Mouse (Mus musculus): ENCODE data around the gene Sars. TPM values are rescaled to one million over a fixed set of nuclear protein-coding genes. Genes with fewer than 3 reads are reported as not detected.

Sars gene
- polyA plus RNA-seq, 1 experiment, result 272 TPM

GRCm38 (mm10) chr3:108475496-108475895 is 30.5 kb upstream of the Sars start:
- Histone ChIP-seq H3K36me3 (ENCODE audit: control insufficient read depth, insufficient read depth) (no peaks in the 10 kb centered on the region), H3ac (ENCODE audit: control insufficient read depth, insufficient read length, low read depth) (no peak overlapping the region), H3K27me3 (ENCODE audit: control insufficient read depth, insufficient read depth, insufficient read length) (peaks cover 31% of the 10 kb centered on the region), H3K79me3 (ENCODE audit: low read depth) (no peaks in the 10 kb centered on the region), H3K4me3 (ENCODE audit: insufficient read depth, poor library complexity, severe bottlenecking) (no peak overlapping the region), H3K79me2 (ENCODE audit: control insufficient read depth, insufficient read depth) (no peaks in the 10 kb centered on the region)
- TF ChIP-seq FOSL1 (IDR thresholded peaks at IDR 0.05; ENCODE audit: insufficient read depth, low read length, poor library complexity, severe bottlenecking), result no peak
- TF ChIP-seq USF1 (IDR thresholded peaks at IDR 0.05; ENCODE audit: low read depth), result no peak
- TF ChIP-seq CEBPB (IDR thresholded peaks at IDR 0.05; ENCODE audit: low read depth), result no peak
- TF ChIP-seq CTCF (IDR thresholded peaks at IDR 0.05; ENCODE audit: control insufficient read depth, insufficient read depth, insufficient read length), result no peak
- no peak for TF ChIP-seq MYOD1 (IDR thresholded peaks at IDR 0.05; ENCODE audit: control insufficient read depth, insufficient read length, low read depth)
- no peak for TF ChIP-seq MYOG (IDR thresholded peaks at IDR 0.05; ENCODE audit: control insufficient read depth, extremely low read depth, insufficient read length)

DNA sequence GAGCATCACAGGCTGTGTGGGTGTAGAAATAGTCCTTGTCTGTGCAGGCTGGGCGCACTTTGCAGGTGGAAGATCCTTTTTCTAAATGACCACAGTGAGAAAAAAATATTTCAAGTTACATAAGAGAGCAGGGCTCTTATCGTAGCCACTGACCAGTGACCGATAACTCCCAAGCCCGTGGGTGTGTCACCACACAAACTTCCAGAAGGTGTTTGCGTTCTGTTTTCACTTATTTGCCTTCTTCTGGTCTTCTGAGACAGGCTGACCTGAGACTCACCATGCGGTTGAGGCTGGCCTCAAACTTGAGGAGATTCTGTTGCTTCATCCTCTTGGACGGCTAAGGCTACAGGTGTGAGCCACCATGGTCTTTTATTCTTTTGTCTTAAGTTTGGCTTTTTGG is 30.0 kb upstream of the Sars start:
- Histone ChIP-seq H3K36me3 (ENCODE audit: control insufficient read depth, insufficient read depth) (no peaks in the 10 kb centered on the region), H3K4me3 (ENCODE audit: insufficient read depth, poor library complexity, severe bottlenecking) (no peak overlapping the region), H3K79me3 (ENCODE audit: low read depth) (no peaks in the 10 kb centered on the region), H3ac (ENCODE audit: control insufficient read depth, insufficient read length, low read depth) (no peak overlapping the region), H3K79me2 (ENCODE audit: control insufficient read depth, insufficient read depth) (no peaks in the 10 kb centered on the region), H3K27me3 (ENCODE audit: control insufficient read depth, insufficient read depth, insufficient read length) (peaks cover 29% of the 10 kb centered on the region)
- TF ChIP-seq CEBPB (IDR thresholded peaks at IDR 0.05; ENCODE audit: low read depth) (no peak), MAX (IDR thresholded peaks at IDR 0.05) (no peak), FOSL1 (IDR thresholded peaks at IDR 0.05; ENCODE audit: insufficient read depth, low read length, poor library complexity, severe bottlenecking) (no peak)

DNA sequence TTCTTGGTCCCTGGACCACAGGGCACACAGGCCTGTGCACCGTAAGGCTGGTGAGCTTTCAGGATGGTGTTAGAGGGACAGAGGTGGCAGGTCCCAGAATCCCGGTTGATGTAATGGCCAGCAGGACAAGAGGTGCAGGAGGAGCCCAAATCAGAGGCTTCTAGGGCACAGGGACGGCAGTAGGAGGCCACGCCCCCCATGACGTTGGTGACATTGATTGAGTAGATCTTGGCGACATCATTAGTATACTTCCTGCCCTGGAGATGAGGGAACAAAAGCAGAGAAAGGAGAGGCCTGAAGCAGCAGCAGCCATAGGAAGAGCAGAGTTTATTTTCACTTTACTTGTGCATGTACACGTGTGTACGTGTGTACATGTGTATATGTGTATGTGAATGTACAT is 22.8 kb upstream of the Sars start:
- no peak overlapping the region for H3ac ChIP-seq (ENCODE audit: control insufficient read depth, insufficient read length, low read depth)
- no peaks in the 10 kb centered on the region for H3K79me3 ChIP-seq (ENCODE audit: low read depth)
- no peak overlapping the region for H3K4me3 ChIP-seq (ENCODE audit: insufficient read depth, poor library complexity, severe bottlenecking)
- H3K27me3 ChIP-seq (ENCODE audit: control insufficient read depth, insufficient read depth, insufficient read length), result peaks cover 24% of the 10 kb centered on the region
- no peaks in the 10 kb centered on the region for H3K79me2 ChIP-seq (ENCODE audit: control insufficient read depth, insufficient read depth)
- no peak for TF ChIP-seq MYOD1 (IDR thresholded peaks at IDR 0.05; ENCODE audit: control insufficient read depth, insufficient read length, low read depth)
- TF ChIP-seq CEBPB (IDR thresholded peaks at IDR 0.05; ENCODE audit: low read depth), result no peak
- no peak for TF ChIP-seq USF1 (IDR thresholded peaks at IDR 0.05; ENCODE audit: low read depth)
- no peak for TF ChIP-seq CTCF (IDR thresholded peaks at IDR 0.05; ENCODE audit: control insufficient read depth, insufficient read depth, insufficient read length)
- TF ChIP-seq FOSL1 (IDR thresholded peaks at IDR 0.05; ENCODE audit: insufficient read depth, low read length, poor library complexity, severe bottlenecking), result no peak
- no peak for TF ChIP-seq MAX (IDR thresholded peaks at IDR 0.05)
- TF ChIP-seq MYOG (IDR thresholded peaks at IDR 0.05; ENCODE audit: control insufficient read depth, extremely low read depth, insufficient read length), result no peak
- H3K36me3 ChIP-seq (ENCODE audit: control insufficient read depth, insufficient read depth), result no peaks in the 10 kb centered on the region

GRCm38 (mm10) chr3:108466425-108466824 is 21.4 kb upstream of the Sars start:
- Histone ChIP-seq H3K27me3 (ENCODE audit: control insufficient read depth, insufficient read depth, insufficient read length) (peaks cover 37% of the 10 kb centered on the region), H3ac (ENCODE audit: control insufficient read depth, insufficient read length, low read depth) (no peak overlapping the region), H3K36me3 (ENCODE audit: control insufficient read depth, insufficient read depth) (no peaks in the 10 kb centered on the region), H3K79me2 (ENCODE audit: control insufficient read depth, insufficient read depth) (no peaks in the 10 kb centered on the region), H3K79me3 (ENCODE audit: low read depth) (no peaks in the 10 kb centered on the region), H3K4me3 (ENCODE audit: insufficient read depth, poor library complexity, severe bottlenecking) (no peak overlapping the region)
- TF ChIP-seq MYOG (IDR thresholded peaks at IDR 0.05; ENCODE audit: control insufficient read depth, extremely low read depth, insufficient read length) (no peak), USF1 (IDR thresholded peaks at IDR 0.05; ENCODE audit: low read depth) (no peak), MYOD1 (IDR thresholded peaks at IDR 0.05; ENCODE audit: control insufficient read depth, insufficient read length, low read depth) (no peak), CTCF (IDR thresholded peaks at IDR 0.05; ENCODE audit: control insufficient read depth, insufficient read depth, insufficient read length) (peak; percentile 40)

DNA sequence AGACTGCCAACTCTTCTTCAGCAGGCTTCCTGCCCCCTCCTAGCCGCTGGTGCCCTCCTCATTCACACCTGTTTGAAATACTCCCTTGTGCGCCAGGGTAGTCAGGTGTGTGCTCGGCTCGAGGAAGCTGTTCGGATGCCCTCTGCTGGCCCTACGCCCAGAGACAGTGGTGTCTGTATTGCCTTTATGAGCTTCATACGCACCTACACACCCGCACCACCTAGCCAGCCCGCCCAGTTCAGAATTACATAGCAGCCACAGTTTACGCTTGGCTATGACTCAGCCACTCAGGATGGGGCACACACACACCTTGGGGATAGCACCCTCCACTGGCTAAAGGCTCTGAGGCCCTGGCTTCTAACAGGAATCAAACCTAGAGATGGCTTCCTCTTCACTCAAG is 13.9 kb upstream of the Sars start:
- H3K79me2 ChIP-seq (ENCODE audit: control insufficient read depth, insufficient read depth), result no peaks in the 10 kb centered on the region
- no peaks in the 10 kb centered on the region for H3K36me3 ChIP-seq (ENCODE audit: control insufficient read depth, insufficient read depth)
- no peak for TF ChIP-seq MAX (IDR thresholded peaks at IDR 0.05)
- no peak for TF ChIP-seq FOSL1 (IDR thresholded peaks at IDR 0.05; ENCODE audit: insufficient read depth, low read length, poor library complexity, severe bottlenecking)
- no peak for TF ChIP-seq USF1 (IDR thresholded peaks at IDR 0.05; ENCODE audit: low read depth)
- no peak for TF ChIP-seq CEBPB (IDR thresholded peaks at IDR 0.05; ENCODE audit: low read depth)
- no peak for TF ChIP-seq CTCF (IDR thresholded peaks at IDR 0.05; ENCODE audit: control insufficient read depth, insufficient read depth, insufficient read length)
- no peak for TF ChIP-seq MYOG (IDR thresholded peaks at IDR 0.05; ENCODE audit: control insufficient read depth, extremely low read depth, insufficient read length)
- TF ChIP-seq MYOD1 (IDR thresholded peaks at IDR 0.05; ENCODE audit: control insufficient read depth, insufficient read length, low read depth), result no peak
- H3K79me3 ChIP-seq (ENCODE audit: low read depth), result no peaks in the 10 kb centered on the region
- H3K27me3 ChIP-seq (ENCODE audit: control insufficient read depth, insufficient read depth, insufficient read length), result peaks cover 40% of the 10 kb centered on the region
- H3K4me3 ChIP-seq (ENCODE audit: insufficient read depth, poor library complexity, severe bottlenecking), result no peak overlapping the region
- no peak overlapping the region for H3ac ChIP-seq (ENCODE audit: control insufficient read depth, insufficient read length, low read depth)

- no peaks in the 10 kb centered on the region for H3K79me2 ChIP-seq (ENCODE audit: control insufficient read depth, insufficient read depth)
- H3K79me3 ChIP-seq (ENCODE audit: low read depth), result no peaks in the 10 kb centered on the region
- H3K4me3 ChIP-seq (ENCODE audit: insufficient read depth, poor library complexity, severe bottlenecking), result no peak overlapping the region
- H3K36me3 ChIP-seq (ENCODE audit: control insufficient read depth, insufficient read depth), result no peaks in the 10 kb centered on the region
- peaks cover 36% of the 10 kb centered on the region for H3K27me3 ChIP-seq (ENCODE audit: control insufficient read depth, insufficient read depth, insufficient read length)
- TF ChIP-seq CTCF (IDR thresholded peaks at IDR 0.05; ENCODE audit: control insufficient read depth, insufficient read depth, insufficient read length) (no peak), FOSL1 (IDR thresholded peaks at IDR 0.05; ENCODE audit: insufficient read depth, low read length, poor library complexity, severe bottlenecking) (no peak), MAX (IDR thresholded peaks at IDR 0.05) (no peak), MYOD1 (IDR thresholded peaks at IDR 0.05; ENCODE audit: control insufficient read depth, insufficient read length, low read depth) (no peak), USF1 (IDR thresholded peaks at IDR 0.05; ENCODE audit: low read depth) (no peak), CEBPB (IDR thresholded peaks at IDR 0.05; ENCODE audit: low read depth) (no peak), MYOG (IDR thresholded peaks at IDR 0.05; ENCODE audit: control insufficient read depth, extremely low read depth, insufficient read length) (no peak)
- H3ac ChIP-seq (ENCODE audit: control insufficient read depth, insufficient read length, low read depth), result no peak overlapping the region
Observed at GRCm38 (mm10) chr3:108458380-108458779, 13.4 kb upstream of the Sars start.

All from C2C12 (cell line).